Mouse (Mus musculus): ENCODE results near the gene Supt4a.
A peak's percentile ranks its signal among the peaks of the same experiment; 100 is the strongest.

Gene Supt4a

DNA sequence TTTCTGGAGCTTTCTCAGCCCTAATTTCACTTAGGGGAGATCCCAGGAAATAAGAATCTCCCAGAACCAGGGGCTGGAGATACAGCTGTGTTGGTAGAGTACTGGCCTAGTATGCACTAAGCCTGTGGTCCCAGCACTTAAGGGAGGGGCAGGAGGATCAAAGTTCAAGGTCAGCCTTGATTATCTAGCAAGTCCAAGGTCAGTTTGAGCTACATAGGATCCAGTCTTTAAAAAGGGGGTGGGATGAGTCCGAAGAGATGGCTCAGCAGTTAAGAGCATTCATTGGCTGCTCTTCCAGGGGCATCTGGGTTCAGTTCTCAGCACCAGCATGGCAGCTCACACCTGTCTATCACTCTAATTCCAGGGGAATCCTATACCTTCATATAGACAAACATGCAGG is 15.0 kb downstream of the Supt4a start:
- DNase-seq (ENCODE audit: low spot score) = no peak

DNA sequence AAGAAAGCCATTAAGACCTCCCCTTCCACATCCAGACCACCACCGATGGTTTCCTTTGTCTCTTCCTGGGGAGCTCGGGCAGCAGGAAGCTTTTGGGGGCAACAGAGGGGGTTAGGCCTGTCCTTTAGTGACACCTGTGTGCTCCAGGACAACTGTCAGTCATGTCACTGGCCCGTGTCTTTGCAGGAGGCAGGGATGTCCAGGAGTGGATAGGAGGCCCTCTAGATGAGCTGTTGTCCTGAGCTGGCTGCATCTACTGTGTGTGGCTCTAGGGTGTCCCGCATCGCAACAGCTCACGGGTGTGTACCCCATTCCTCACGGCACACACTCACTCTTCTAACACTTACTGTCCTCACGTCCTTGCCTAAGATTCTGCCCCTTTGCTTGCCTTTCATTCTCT is 15.9 kb downstream of the Supt4a start:
- no peak for DNase-seq (ENCODE audit: low spot score)

- no peak for DNase-seq (ENCODE audit: low spot score)
Measured at GRCm38 (mm10) chr11:87753891-87754501, 16.6 kb downstream of the Supt4a start.

DNA sequence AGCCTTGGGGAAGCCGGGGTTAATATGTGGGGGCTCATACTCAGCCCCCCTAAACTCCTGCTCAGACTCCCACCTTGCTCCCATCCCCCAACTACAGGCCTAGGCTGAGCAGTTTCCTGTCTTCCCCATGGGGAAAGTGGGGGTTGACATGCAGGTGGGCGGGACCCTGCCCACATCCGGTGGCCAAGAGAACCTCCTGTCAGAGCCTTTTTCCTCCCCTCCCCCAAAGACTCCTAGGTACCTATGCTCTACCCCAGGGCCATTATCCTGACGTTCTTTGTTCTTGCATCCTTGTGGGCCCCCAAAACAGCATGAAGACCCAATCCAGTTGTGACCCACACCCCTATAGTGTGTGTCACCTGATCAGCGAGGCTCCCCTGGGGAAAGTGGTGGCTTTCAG is 17.3 kb downstream of the Supt4a start:
- DNase-seq (ENCODE audit: low spot score) = no peak

GRCm38 (mm10) chr11:87755360-87756017 is 18.1 kb downstream of the Supt4a start:
- DNase-seq (ENCODE audit: low spot score) = peak; percentile 74

DNA sequence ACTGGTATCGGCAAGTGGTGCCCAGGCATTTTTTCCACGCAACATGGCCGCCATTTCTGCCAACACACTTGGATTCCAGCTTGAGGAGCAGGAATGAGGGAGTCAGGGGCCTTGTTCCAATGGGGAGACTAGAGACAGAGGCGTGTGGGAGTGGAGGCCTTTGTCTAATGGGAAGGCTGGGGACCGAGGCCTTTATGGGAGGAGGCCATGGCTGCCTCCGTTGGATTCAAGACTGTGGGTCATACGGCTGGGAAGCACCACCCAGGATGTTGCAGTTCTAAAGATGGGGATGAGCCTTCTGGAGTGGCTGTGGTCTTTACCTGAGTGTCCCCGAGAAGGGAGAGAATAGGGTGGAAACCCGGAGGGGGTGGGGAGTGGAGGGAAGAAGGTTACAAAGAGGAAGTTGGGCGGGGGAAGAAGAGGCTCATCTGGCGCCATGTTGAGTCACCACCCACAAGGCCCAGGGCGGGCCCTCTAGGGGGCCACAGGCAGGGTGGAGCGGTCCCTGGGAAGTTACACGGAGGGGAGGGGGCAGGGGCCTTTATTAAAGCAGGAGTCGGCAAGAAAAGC is 19.0 kb downstream of the Supt4a start:
- peak; percentile 48 for DNase-seq (ENCODE audit: low spot score)

DNA sequence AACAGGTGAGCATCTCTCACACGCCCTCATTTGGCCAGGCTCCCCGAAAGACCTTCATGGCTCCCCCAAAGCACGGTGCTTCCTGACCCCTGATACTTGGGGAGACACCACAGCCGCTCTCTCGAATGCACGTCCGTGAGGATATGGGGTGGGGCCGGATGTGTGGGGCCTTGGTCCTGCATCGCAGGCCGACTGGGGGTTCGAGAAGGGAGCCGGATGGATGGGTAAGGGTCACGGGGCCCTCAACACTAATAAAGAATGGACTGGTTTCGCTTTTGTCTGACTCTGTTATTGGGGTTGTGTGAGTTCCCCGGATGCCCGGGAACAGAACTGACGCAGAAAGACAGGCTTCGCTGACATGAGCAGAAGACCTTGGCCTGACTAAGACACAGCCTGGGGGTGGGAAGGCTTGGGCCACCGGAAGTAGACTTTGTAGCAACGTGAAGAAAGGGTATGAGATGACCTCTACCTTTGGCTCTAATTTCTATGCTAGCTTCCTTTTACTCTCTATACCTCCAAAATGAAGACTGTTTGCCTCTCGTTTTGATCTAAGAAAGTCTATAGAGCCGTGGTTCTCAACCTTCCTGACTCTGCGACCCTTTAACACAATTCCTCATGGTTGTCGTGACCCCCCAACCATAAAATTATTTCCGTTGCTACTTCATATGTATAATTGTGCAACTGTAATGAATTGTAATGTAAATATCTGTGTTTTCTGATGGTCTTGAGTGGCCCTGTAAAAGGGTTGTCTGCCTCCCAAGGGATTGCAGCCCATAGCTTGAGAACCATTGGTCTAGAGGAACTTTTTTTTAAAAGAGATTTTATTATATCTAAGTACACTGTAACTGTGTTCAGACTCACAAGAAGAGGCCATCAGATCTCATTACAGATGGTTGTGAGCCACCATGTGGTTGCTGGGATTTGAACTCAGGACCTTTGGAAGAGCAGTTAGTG is 19.9 kb downstream of the Supt4a start:
- no peak for DNase-seq (ENCODE audit: low spot score)

DNA sequence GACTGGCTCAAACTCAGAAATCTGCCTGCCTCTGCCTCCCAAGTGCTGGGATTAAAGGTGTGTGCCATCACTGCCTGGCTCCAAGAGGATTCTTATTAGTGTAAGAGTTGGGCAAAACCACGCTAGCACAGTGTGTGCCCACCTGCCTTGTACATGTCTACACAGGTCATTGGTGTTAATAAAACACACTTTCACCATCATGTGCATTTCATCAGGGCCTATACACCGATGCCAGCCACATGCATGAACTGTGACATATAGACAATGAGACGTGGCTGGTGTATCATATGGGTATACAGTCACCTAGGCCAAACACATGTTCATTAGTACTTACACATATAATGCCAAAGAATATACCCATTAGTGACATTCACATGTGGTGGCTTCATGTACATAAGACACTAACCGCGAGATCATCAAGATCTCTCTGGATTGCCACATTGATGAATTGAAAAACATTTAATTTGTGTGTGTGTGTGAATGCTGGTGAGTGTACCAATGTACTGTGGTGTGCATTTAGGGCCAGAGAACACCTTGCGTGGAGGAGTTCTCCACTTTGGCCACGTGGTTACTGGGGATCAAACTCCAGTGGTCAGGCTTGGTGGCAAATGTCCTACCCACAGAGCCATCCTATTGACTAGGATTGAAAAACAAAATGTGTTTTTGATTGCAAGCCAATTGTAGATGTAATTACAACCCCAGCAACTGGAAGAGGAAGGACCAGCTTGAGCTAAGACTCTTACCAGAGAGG is 21.0 kb downstream of the Supt4a start:
- no peak for DNase-seq (ENCODE audit: low spot score)

DNA sequence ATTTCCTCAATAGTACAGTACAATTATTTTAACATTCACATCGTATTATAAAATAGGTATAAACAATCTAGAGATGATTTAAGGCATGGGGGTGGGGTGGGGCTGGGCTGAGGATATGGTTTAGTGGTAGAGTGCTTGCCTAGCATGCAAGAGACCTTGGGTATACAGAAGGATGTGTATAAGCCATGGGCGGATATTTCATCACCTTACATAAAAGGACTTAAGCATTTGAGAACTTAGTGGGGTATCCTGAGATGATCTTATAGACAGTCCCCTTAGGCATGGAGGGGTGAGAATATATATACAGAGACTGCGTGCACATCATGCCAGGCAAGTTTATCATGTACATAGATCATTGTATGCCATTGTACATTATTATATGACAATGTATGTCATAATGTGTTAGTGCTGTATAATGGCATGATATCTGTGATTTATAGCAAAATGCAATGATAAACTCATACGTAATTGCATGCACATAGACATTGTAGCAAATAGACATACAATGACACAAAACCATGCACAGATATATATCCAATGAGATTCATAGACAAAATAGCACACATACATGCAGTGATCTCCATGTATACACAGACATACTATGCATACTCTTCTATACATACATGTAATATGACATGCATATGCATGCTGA is 21.7 kb downstream of the Supt4a start:
- no peak for DNase-seq (ENCODE audit: low spot score)

GRCm38 (mm10) chr11:87759609-87760005 is 22.3 kb downstream of the Supt4a start:
- DNase-seq (ENCODE audit: low spot score) = peak; percentile 52

GRCm38 (mm10) chr11:87760301-87761081 is 23.1 kb downstream of the Supt4a start, which contains the start of gene Tspoap1:
Tspoap1 (plus strand) TSS chr11:87760541.
- DNase-seq (ENCODE audit: low spot score) = peak; percentile 79

GRCm38 (mm10) chr11:87761181-87761721 is 23.9 kb downstream of the Supt4a start:
- DNase-seq (ENCODE audit: low spot score) = peak; percentile 36

DNA sequence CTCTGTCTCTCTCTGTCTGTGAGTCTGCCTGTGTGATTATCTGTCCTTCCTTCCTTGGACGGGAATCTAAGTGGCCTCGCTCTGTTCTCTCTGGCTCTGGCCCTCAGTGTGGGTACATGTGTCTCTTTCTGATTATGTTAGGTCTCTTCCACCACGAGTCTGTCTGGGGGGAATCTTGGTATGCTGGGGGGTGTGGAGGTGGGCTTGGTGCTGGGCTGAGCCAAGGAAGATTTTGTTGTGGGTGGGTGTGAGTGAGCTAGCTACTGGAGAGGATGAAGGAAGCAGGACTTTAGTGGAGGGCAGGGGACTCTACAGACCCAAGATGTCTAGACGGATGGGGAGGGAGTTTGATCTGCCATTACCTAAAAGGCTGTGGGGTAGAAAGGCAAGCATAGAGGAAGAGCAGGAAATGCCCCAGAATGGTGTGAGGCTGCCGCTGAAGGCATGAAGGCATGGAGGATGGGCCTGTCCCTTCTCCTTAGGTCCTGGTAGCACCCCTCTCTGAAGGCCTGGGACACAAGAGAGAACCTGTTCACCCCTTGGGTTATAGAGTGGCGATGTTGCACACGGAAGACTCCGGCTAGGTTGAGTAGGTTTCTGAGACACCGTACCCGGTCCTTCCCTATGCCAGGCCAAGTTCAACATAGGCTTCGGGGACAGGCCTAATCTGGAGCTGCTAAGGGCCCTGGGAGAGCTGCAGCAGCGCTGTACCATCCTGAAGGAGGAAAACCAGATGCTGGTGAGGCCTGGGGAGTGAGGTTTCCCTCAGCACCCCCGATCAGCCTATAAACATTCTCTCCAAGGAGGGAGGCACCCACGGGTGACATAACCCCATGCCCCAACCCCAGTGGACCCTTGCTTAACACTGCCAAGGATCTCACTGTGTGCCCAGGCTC is 24.7 kb downstream of the Supt4a start:
- no peak for DNase-seq (ENCODE audit: low spot score)

DNA sequence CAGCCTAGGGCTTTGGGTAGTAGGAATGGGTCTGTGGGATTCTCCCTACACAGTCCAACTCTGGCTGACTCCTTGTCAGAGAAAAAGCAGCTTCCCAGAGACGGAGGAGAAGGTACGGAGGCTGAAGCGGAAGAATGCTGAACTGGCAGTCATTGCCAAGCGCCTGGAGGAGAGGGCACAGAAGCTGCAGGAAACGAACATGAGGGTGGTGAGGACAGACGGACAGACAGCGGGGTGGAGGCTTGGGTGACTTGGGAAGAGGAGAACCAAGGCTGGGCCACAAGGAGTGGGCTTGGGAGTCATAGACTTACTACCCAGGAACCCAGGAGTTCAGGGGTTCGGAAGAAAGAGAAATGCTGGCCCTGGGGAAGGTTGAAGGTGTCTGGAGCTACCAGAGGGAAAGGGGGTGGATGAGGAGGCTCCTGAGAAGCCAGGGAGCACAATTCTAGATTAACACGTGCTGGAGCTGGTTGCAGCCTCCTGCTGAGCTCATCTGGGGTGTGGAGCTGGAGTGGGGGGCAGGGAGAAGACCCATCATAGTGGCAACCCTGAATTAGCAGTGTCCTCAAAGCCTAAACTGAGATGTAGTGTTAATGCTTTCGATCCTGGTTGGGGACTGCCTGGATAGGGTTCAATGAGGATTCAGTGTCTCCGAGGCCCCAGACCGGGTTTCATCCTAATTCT is 25.5 kb downstream of the Supt4a start:
- no peak for DNase-seq (ENCODE audit: low spot score)

- peak; percentile 70 for DNase-seq (ENCODE audit: low spot score)
Measured at GRCm38 (mm10) chr11:87763511-87763987, 26.2 kb downstream of the Supt4a start.

DNA sequence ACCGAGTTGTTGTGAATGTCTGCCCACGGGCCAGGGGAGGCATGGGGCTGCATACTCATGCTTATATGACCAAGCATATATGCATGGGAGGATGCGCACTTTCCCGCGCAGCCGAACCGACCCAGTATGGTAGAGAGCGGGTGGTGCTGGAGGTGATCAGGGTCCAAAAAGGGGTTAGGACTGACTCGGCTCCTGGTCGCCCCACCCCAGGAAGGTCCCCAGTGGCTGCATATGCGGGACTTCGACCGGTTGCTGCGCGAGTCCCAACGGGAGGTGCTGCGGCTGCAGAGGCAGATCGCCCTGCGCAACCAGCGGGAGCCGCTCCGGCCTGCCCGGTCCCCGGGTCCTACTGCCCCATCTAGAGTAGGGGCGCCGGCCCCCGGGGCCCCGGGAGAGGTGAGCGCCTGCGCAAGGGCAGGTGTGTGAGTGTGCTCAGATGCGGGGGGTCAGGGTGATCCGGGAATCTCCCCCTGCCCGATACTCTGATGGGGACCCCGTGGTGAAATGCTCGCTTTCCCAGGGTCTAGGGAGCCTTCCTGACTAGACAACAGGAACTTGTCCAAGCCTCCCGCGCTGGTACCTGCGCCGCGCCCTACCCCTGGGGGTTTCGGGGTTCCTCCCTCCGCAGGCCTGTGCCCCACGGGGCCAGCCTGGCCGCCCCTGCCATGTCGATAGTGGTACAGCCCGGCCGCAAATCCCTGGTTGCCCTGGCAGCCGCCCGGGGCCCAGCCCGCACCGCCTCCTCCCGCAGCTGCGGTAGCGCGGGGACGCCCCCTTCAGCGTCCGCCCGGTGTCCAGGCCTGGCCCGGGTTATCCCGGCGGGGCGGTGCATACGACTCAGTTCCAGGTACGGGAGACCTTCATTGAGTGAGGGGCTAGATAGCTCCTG is 26.9 kb downstream of the Supt4a start:
- peak; percentile 43 for DNase-seq (ENCODE audit: low spot score)

GRCm38 (mm10) chr11:87768745-87769144 is 31.4 kb downstream of the Supt4a start:
- DNase-seq (ENCODE audit: low spot score) = no peak
